Mouse (Mus musculus) heart, postnatal 4 days (tissue): ENCODE results near the gene Cyth4. TPM values are rescaled to one million over a fixed set of nuclear protein-coding genes. Genes with fewer than 3 reads are reported as not detected.
A peak's percentile ranks its signal among the peaks of the same experiment; 100 is the strongest.

Experiments
- DNase-seq: peaks from one replicate; pipeline ENCODE4 v3.0.0; 2021
- total RNA-seq, 2 experiments: library from RNA; stranded (reverse); gene quantifications; 2 replicates each; pipeline ENCODE4 v1.2.3; 2021

Gene Cyth4
- total RNA-seq, result 1 to 10 TPM; 4.2 to 5.6 TPM

- peak; percentile 40 for DNase-seq
Measured at GRCm38 (mm10) chr15:78596914-78597313, at the start of gene Cyth4. Gene Cyth4, plus strand, starts transcription at chr15:78597047.

GRCm38 (mm10) chr15:78547415-78548335, 49.2 kb upstream of the Cyth4 start:
- DNase-seq, result peak; percentile 41

GRCm38 (mm10) chr15:78548336-78548665, 48.5 kb upstream of the Cyth4 start:
- no peak for DNase-seq

GRCm38 (mm10) chr15:78548711-78549110, 48.1 kb upstream of the Cyth4 start:
- DNase-seq, result no peak

GRCm38 (mm10) chr15:78549189-78549734, 47.6 kb upstream of the Cyth4 start:
- no peak for DNase-seq

GRCm38 (mm10) chr15:78554545-78555313, 42.1 kb upstream of the Cyth4 start:
- DNase-seq, result peak; percentile 29

- no peak for DNase-seq
Measured at GRCm38 (mm10) chr15:78557693-78558535, 38.9 kb upstream of the Cyth4 start.

GRCm38 (mm10) chr15:78559141-78559979, 37.5 kb upstream of the Cyth4 start:
- DNase-seq, result no peak

- DNase-seq, result no peak
Measured at GRCm38 (mm10) chr15:78563344-78563743, 33.5 kb upstream of the Cyth4 start.

GRCm38 (mm10) chr15:78563937-78564336, 32.9 kb upstream of the Cyth4 start:
- DNase-seq, result no peak

- no peak for DNase-seq
Measured at GRCm38 (mm10) chr15:78564764-78565435, 31.9 kb upstream of the Cyth4 start.

- DNase-seq, result no peak
Measured at GRCm38 (mm10) chr15:78567608-78568120, 29.2 kb upstream of the Cyth4 start.

- no peak for DNase-seq
Measured at GRCm38 (mm10) chr15:78570170-78570569, 26.7 kb upstream of the Cyth4 start.

GRCm38 (mm10) chr15:78571554-78572269, 25.1 kb upstream of the Cyth4 start:
- DNase-seq, result peak; percentile 53

- no peak for DNase-seq
Measured at GRCm38 (mm10) chr15:78572270-78572600, 24.6 kb upstream of the Cyth4 start.

GRCm38 (mm10) chr15:78572658-78573397, 24.0 kb upstream of the Cyth4 start, which contains the start of gene Rac2:
Gene Rac2, minus strand, starts transcription at chr15:78572783.
- DNase-seq, result no peak

- DNase-seq, result no peak
Measured at GRCm38 (mm10) chr15:78576284-78576810, 20.5 kb upstream of the Cyth4 start.

- no peak for DNase-seq
Measured at GRCm38 (mm10) chr15:78583352-78583751, 13.5 kb upstream of the Cyth4 start.

- no peak for DNase-seq
Measured at GRCm38 (mm10) chr15:78585404-78585803, 11.4 kb upstream of the Cyth4 start.
